In the genomic region with DNA sequence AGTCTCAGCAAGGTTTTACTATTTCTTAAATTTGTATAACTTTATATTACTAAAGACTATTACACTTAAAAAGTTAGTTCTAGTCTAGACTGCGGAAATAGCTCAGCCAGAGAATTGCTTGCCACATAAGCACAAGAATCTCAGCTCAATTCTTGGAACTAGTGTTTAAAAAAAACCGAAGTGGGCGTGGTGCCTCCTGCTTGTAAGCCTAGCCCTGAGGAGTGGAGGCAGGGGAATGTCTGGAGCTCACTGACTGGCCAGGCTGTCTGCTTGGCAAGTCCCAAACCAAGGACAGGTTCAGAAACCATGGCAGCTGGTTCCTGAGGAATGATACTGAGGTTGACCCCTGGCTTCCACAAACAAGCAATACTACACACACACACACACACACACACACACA, we compare ENCODE assay signal across 23 mouse cellular contexts.
DNase-seq lines count a peak whose midpoint lies in the region; ATAC-seq lines count a peak whose summit lies in the region.
"Had no signal": no experiment of that assay in that cellular context is flagged by ENCODE, and none has a peak within 500 bp of the region (broad histone marks: within the 10 kb centered on the region; RNA-seq: fewer than 3 reads in every experiment).

No protein-coding gene starts in this region.

- no peaks in the 10 kb centered on the region for H3K27me3 ChIP-seq in embryonic facial prominence, embryonic 14.5 days (replicated peaks; ENCODE audit: control insufficient read depth, insufficient read depth, low read length)
- H3K27me3 ChIP-seq in embryonic facial prominence, embryonic 10.5 days (replicated peaks; ENCODE audit: low read depth, poor library complexity, severe bottlenecking): no peaks in the 10 kb centered on the region
- H3K27me3 ChIP-seq in midbrain, embryonic 11.5 days (ENCODE audit: control insufficient read depth, insufficient read depth, low read length): no peaks in the 10 kb centered on the region
- H3K27me3 ChIP-seq in midbrain, embryonic 16.5 days (ENCODE audit: control insufficient read depth, insufficient read depth, low read depth, low read length): no peaks in the 10 kb centered on the region
- H3K27me3 ChIP-seq: embryonic facial prominence, embryonic 12.5 days; forebrain, embryonic 13.5 days; heart, embryonic 12.5 days had no signal

- H3K4me2 ChIP-seq in embryonic facial prominence, embryonic 14.5 days (ENCODE audit: low read depth, low read length): no peak overlapping the region
- H3K4me2 ChIP-seq in midbrain, embryonic 11.5 days: no peak overlapping the region
- no peak overlapping the region for H3K4me2 ChIP-seq in midbrain, embryonic 16.5 days (ENCODE audit: low read length)
- H3K4me2 ChIP-seq: embryonic facial prominence, embryonic 12.5 days; forebrain, embryonic 13.5 days; heart, embryonic 12.5 days; hindbrain, embryonic 14.5 days had no signal

- no peak overlapping the region for H3K4me3 ChIP-seq in embryonic facial prominence, embryonic 14.5 days (ENCODE audit: low read depth, low read length)
- no peak overlapping the region for H3K4me3 ChIP-seq in embryonic facial prominence, embryonic 10.5 days
- H3K4me3 ChIP-seq in midbrain, embryonic 11.5 days (ENCODE audit: low read depth, low read length): no peak overlapping the region
- H3K4me3 ChIP-seq in midbrain, embryonic 16.5 days (ENCODE audit: low read depth, low read length): no peak overlapping the region
- H3K4me3 ChIP-seq: embryonic facial prominence, embryonic 12.5 days; forebrain, embryonic 13.5 days; heart, adult 2 months; heart, embryonic 12.5 days; hindbrain, embryonic 10.5 days had no signal

- no peaks in the 10 kb centered on the region for H3K9me3 ChIP-seq in embryonic facial prominence, embryonic 14.5 days (ENCODE audit: control insufficient read depth, low read length)
- no peaks in the 10 kb centered on the region for H3K9me3 ChIP-seq in embryonic facial prominence, embryonic 10.5 days
- H3K9me3 ChIP-seq in midbrain, embryonic 11.5 days (ENCODE audit: control insufficient read depth, low read length): no peaks in the 10 kb centered on the region
- no peaks in the 10 kb centered on the region for H3K9me3 ChIP-seq in midbrain, embryonic 16.5 days (replicated peaks; ENCODE audit: control insufficient read depth, low read length, poor library complexity, severe bottlenecking)
- H3K9me3 ChIP-seq: embryonic facial prominence, embryonic 12.5 days; forebrain, embryonic 13.5 days; heart, embryonic 12.5 days; hindbrain, embryonic 10.5 days had no signal

- no peaks in the 10 kb centered on the region for H3K36me3 ChIP-seq in embryonic facial prominence, embryonic 14.5 days (ENCODE audit: control insufficient read depth, insufficient read depth, low read length)
- H3K36me3 ChIP-seq in embryonic facial prominence, embryonic 10.5 days (replicated peaks): no peaks in the 10 kb centered on the region
- no peaks in the 10 kb centered on the region for H3K36me3 ChIP-seq in midbrain, embryonic 11.5 days (ENCODE audit: control insufficient read depth, insufficient read depth, low read length)
- H3K36me3 ChIP-seq in midbrain, embryonic 16.5 days (ENCODE audit: control insufficient read depth, insufficient read depth, low read length): no peaks in the 10 kb centered on the region
- H3K36me3 ChIP-seq: embryonic facial prominence, embryonic 12.5 days; heart, embryonic 12.5 days; hindbrain, embryonic 10.5 days had no signal

- H3K9ac ChIP-seq in embryonic facial prominence, embryonic 14.5 days (ENCODE audit: low read depth, low read length): no peak overlapping the region
- no peak overlapping the region for H3K9ac ChIP-seq in midbrain, embryonic 11.5 days (ENCODE audit: low read length)
- no peak overlapping the region for H3K9ac ChIP-seq in midbrain, embryonic 16.5 days (ENCODE audit: low read depth, low read length)
- H3K9ac ChIP-seq: embryonic facial prominence, embryonic 12.5 days; forebrain, embryonic 13.5 days; forebrain, postnatal 0 days; heart, embryonic 12.5 days; hindbrain, embryonic 14.5 days had no signal

- H3K27ac ChIP-seq in embryonic facial prominence, embryonic 14.5 days (replicated peaks; ENCODE audit: low read depth, low read length): no peak overlapping the region
- no peak overlapping the region for H3K27ac ChIP-seq in embryonic facial prominence, embryonic 10.5 days (replicated peaks)
- H3K27ac ChIP-seq in midbrain, embryonic 11.5 days (ENCODE audit: low read depth, low read length): no peak overlapping the region
- H3K27ac ChIP-seq in midbrain, embryonic 16.5 days (ENCODE audit: low read length): no peak overlapping the region
- H3K27ac ChIP-seq: embryonic facial prominence, embryonic 12.5 days; forebrain, embryonic 13.5 days; heart, adult 2 months; hindbrain, embryonic 10.5 days; hindbrain, embryonic 14.5 days had no signal

- peak; percentile 45 for DNase-seq in embryonic facial prominence, embryonic 14.5 days (ENCODE audit: low spot score)
- DNase-seq in embryonic facial prominence, embryonic 10.5 days (ENCODE audit: low spot score): no peak
- peak; percentile 81 for DNase-seq in midbrain, embryonic 11.5 days (ENCODE audit: low spot score, missing footprints)
- peak; percentile 30 for DNase-seq in brain, adult 2 months (ENCODE audit: low read depth, low spot score)
- DNase-seq in kidney, postnatal 36 days: no peak
- no peak for DNase-seq in thymus, postnatal 10 days (ENCODE audit: low spot score in 2 of 2)
- DNase-seq in gastrocnemius, postnatal 14 days: no peak
- DNase-seq: adrenal gland, adult 2 months; adrenal gland, postnatal 36 days; cerebellum, adult 11 months; cerebellum, adult 8-10 months; cerebellum, postnatal 14 days; embryo, embryonic 11 days; forebrain, postnatal 0 days; heart, adult 2 months had no signal

- ATAC-seq in embryonic facial prominence, embryonic 14.5 days (ENCODE audit: low read depth): no peak
- ATAC-seq in midbrain, embryonic 11.5 days (ENCODE audit: low FRiP score): no peak
- ATAC-seq in midbrain, embryonic 16.5 days: no peak
- ATAC-seq: activated CD4-positive, CD25-positive, alpha-beta regulatory T cell, adult 4 months; forebrain, embryonic 13.5 days; forebrain, postnatal 0 days; intestine, postnatal 0 days had no signal

- intact Hi-C loops in gastrocnemius, postnatal 14 days (cut with DNase I; ENCODE audit: low total_unique reads): no loop called here

- H3K4me1 ChIP-seq in embryonic facial prominence, embryonic 14.5 days (ENCODE audit: control insufficient read depth, insufficient read depth, low read length): no peaks in the 10 kb centered on the region
- no peaks in the 10 kb centered on the region for H3K4me1 ChIP-seq in embryonic facial prominence, embryonic 10.5 days
- H3K4me1 ChIP-seq in midbrain, embryonic 11.5 days (ENCODE audit: control insufficient read depth, insufficient read depth, low read length): no peaks in the 10 kb centered on the region
- no peaks in the 10 kb centered on the region for H3K4me1 ChIP-seq in midbrain, embryonic 16.5 days (ENCODE audit: control insufficient read depth, insufficient read depth, low read length)
- H3K4me1 ChIP-seq: embryonic facial prominence, embryonic 12.5 days; forebrain, embryonic 13.5 days; hindbrain, embryonic 10.5 days had no signal

- 72% methylated on average over 3 of the region's 3 CpGs for WGBS in embryonic facial prominence, embryonic 14.5 days
- 80% methylated on average over 3 of the region's 3 CpGs for WGBS in embryonic facial prominence, embryonic 10.5 days
- WGBS in midbrain, embryonic 11.5 days: 76% methylated on average over 3 of the region's 3 CpGs
- WGBS in midbrain, embryonic 16.5 days: 75% methylated on average over 3 of the region's 3 CpGs

Comparison
In these comparisons a context has a peak if more than half of its experiments do, and no peak if none do; other contexts are left out.
1. DNase-seq: peak in embryonic facial prominence, embryonic 14.5 days (single experiment), midbrain, embryonic 11.5 days (single experiment) and brain, adult 2 months (single experiment); none in embryonic facial prominence, embryonic 10.5 days (single experiment), kidney, postnatal 36 days (0 of 2), thymus, postnatal 10 days (0 of 2) and gastrocnemius, postnatal 14 days (single experiment).